Mouse (Mus musculus): ENCODE results near the gene Ntsr1.

DNA sequence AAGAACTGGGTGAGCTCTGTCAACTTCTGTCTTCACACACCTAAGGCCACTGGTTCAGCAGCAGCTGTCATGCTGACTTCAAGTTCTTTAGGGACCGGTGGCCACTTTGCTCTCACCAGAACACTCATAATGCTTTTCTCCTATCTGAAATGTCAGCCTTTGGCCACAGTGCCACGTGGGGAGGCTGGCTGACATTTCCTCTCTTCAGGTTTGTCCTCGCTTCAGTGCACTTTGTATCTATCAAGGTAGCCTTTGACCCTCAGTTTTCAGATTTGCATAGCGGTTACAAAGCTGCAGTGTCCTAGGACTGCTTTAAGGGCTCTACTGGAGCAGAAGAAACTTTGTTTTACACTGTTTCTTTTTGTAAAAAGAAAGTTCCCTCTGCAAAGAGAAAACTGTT is 76.7 kb downstream of the Ntsr1 start:
- no peak for TF ChIP-seq CTCF (IDR thresholded peaks at IDR 0.05; ENCODE audit: low read depth)
- no peak for TF ChIP-seq EP300 (optimal IDR thresholded peaks at IDR 0.05)

Data from stomach, postnatal 0 days (tissue).